Mouse (Mus musculus): ENCODE results near the gene E2f2.

- TF ChIP-seq POLR2A (IDR thresholded peaks at IDR 0.05; ENCODE audit: borderline replicate concordance, extremely low read depth, insufficient read depth, insufficient read length, poor library complexity, severe bottlenecking) (no peak), CTCF (IDR thresholded peaks at IDR 0.05; ENCODE audit: borderline replicate concordance, extremely low read depth, insufficient read depth, insufficient read length) (no peak)
Observed at GRCm38 (mm10) chr4:136154462-136154861, 17.7 kb upstream of the E2f2 start.

All from brain, embryonic 14.5 days (tissue).